Mouse (Mus musculus) layer of hippocampus, adult 18-20 months (tissue): Measurements from ENCODE around the gene Nnat. TPM values are rescaled to one million over a fixed set of nuclear protein-coding genes. Genes with fewer than 3 reads are reported as not detected.
"Not testable (repeated sequence)": the region's sequence is repeated elsewhere in the genome, so short reads cannot be mapped to it uniquely, and the experiment has no call there.

Source experiments
- DNase-seq, 2 experiments: peaks; one replicate each; pipeline ENCODE4 v3.0.0; 2022; ENCODE audit warnings: low spot score in 2 of 2
- total RNA-seq, 2 experiments: library from RNA; stranded (reverse); gene quantifications; 2 replicates each; pipeline ENCODE4 v1.2.3; 2021

The Nnat gene
- total RNA-seq, 2 experiments from 2014 or later: 481 to 624 TPM

GRCm38 (mm10) chr2:157550292-157550691, 9.6 kb upstream of the Nnat start:
- DNase-seq: no peak

- DNase-seq: no peak
Observed at GRCm38 (mm10) chr2:157552158-157552886, 7.6 kb upstream of the Nnat start.

- no peak for DNase-seq
Observed at GRCm38 (mm10) chr2:157556074-157556698, 3.7 kb upstream of the Nnat start.

- DNase-seq: no peak
Observed at GRCm38 (mm10) chr2:157558051-157558450, 1.8 kb upstream of the Nnat start.

- DNase-seq: no peak
Observed at GRCm38 (mm10) chr2:157558520-157558919, 1.4 kb upstream of the Nnat start.

- DNase-seq: no peak
Observed at GRCm38 (mm10) chr2:157559440-157559839, 438 bp upstream of the Nnat start.

- DNase-seq: no peak
Observed at GRCm38 (mm10) chr2:157560302-157560701, 424 bp downstream of the Nnat start.

- peak in 1 of 2 experiments; percentile 73 for DNase-seq
Observed at GRCm38 (mm10) chr2:157561165-157561836, 1.4 kb downstream of the Nnat start.

- no peak for DNase-seq
Observed at GRCm38 (mm10) chr2:157563031-157563430, 3.2 kb downstream of the Nnat start.

- no peak for DNase-seq
Observed at GRCm38 (mm10) chr2:157564723-157565122, 4.8 kb downstream of the Nnat start.

- DNase-seq: no peak
Observed at GRCm38 (mm10) chr2:157565446-157565845, 5.6 kb downstream of the Nnat start.

GRCm38 (mm10) chr2:157565898-157566259, 6.0 kb downstream of the Nnat start:
- DNase-seq: no peak

GRCm38 (mm10) chr2:157566260-157566952, 6.5 kb downstream of the Nnat start:
- DNase-seq: peak; percentile 78 to 90

- no peak for DNase-seq
Observed at GRCm38 (mm10) chr2:157567235-157567961, 7.5 kb downstream of the Nnat start.

GRCm38 (mm10) chr2:157568881-157569280, 9.0 kb downstream of the Nnat start:
- DNase-seq: no peak

GRCm38 (mm10) chr2:157569796-157570485, 10.1 kb downstream of the Nnat start:
- no peak for DNase-seq

GRCm38 (mm10) chr2:157571224-157571832, 11.4 kb downstream of the Nnat start, which contains the start of gene Blcap:
Gene Blcap, minus strand, starts transcription at chr2:157571274.
- peak in 1 of 2 experiments; percentile 81 for DNase-seq

- no peak for DNase-seq
Observed at GRCm38 (mm10) chr2:157572786-157573185, 12.9 kb downstream of the Nnat start.

GRCm38 (mm10) chr2:157585351-157585750, 25.5 kb downstream of the Nnat start:
- not testable (repeated sequence) for DNase-seq
